Mouse (Mus musculus) forebrain, embryonic 11.5 days (tissue): Measurements from ENCODE around the gene Prkcb. TPM values are rescaled to one million over a fixed set of nuclear protein-coding genes. Genes with fewer than 3 reads are reported as not detected.

Source experiments
- ATAC-seq: fragments of 200-750 bp; cut with Nextera tagmentation; replicated peaks from 2 replicates; pipeline ENCODE4 v1.8.0; 2017; ENCODE audit warnings: moderate TSS enrichment; ENCODE audit not compliant: low FRiP score
- DNase-seq: peaks from one replicate; pipeline ENCODE4 v3.0.0-alpha.2; 2017; ENCODE audit warnings: low spot score
- H3K27ac ChIP-seq: fragments of 300-500 bp; sonication (generic); 2 replicates; pipeline ENCODE4 v1.5.1; 2014; ENCODE audit warnings: low read depth, low read length
- H3K27me3 ChIP-seq: fragments of 300-500 bp; sonication (generic); 2 replicates; pipeline ENCODE4 v1.6.1; 2014; ENCODE audit warnings: mild to moderate bottlenecking, low read length, mixed read lengths; ENCODE audit not compliant: control insufficient read depth, insufficient read depth
- H3K36me3 ChIP-seq: fragments of 300-500 bp; sonication (generic); 2 replicates; pipeline ENCODE4 v1.6.1; 2014; ENCODE audit warnings: mild to moderate bottlenecking, low read length, moderate library complexity, mixed read lengths; ENCODE audit not compliant: control insufficient read depth, insufficient read depth
- H3K4me1 ChIP-seq: fragments of 300-500 bp; sonication (generic); replicated peaks from 2 replicates; pipeline ENCODE4 v1.6.1; 2014; ENCODE audit warnings: low read length, mixed read lengths; ENCODE audit not compliant: control insufficient read depth, insufficient read depth
- H3K4me2 ChIP-seq: fragments of 300-500 bp; sonication (generic); 2 replicates; pipeline ENCODE4 v1.6.1; 2014; ENCODE audit warnings: low read depth, mild to moderate bottlenecking, low read length, moderate library complexity, mixed read lengths; ENCODE audit not compliant: severe bottlenecking
- H3K4me3 ChIP-seq: fragments of 300-500 bp; sonication (generic); 2 replicates; pipeline ENCODE4 v1.5.1; 2014; ENCODE audit warnings: low read depth, low read length
- H3K9ac ChIP-seq: fragments of 300-500 bp; sonication (generic); 2 replicates; pipeline ENCODE4 v1.6.1; 2014; ENCODE audit warnings: low read length
- H3K9me3 ChIP-seq: fragments of 300-500 bp; sonication (generic); 2 replicates; pipeline ENCODE4 v1.6.1; 2016; ENCODE audit warnings: low read length, mixed read lengths; ENCODE audit not compliant: control insufficient read depth
- WGBS: fragments of 180-500 bp; shearing (Covaris S2); extraction: QIAGEN DNeasy Blood & Tissue Kit; methylation state at CpG from one replicate; pipeline ENCODE4 v1.1.7; 2014; 5-methylcytosine and 5-hydroxymethylcytosine counted together
- polyA plus RNA-seq: library from polyadenylated mRNA; unstranded; fragments of >200 nt; fragmentation: Nextera tagmentation; extraction: Ambion mirVana; gene quantifications from 2 replicates; pipeline ENCODE4 v1.2.1, GENCODE M21; 2014

Prkcb gene
- polyA plus RNA-seq, 1 experiment from 2014 or later: 10.0 TPM

- DNase-seq (no peak), ATAC-seq (no peak)
- H3K27ac ChIP-seq: no peak overlapping the region
- H3K4me3 ChIP-seq: no peak overlapping the region
- H3K9ac ChIP-seq: no peak overlapping the region
- no peaks in the 10 kb centered on the region for H3K9me3 ChIP-seq
- H3K36me3 ChIP-seq: no peaks in the 10 kb centered on the region
- no peak overlapping the region for H3K4me2 ChIP-seq
- no peaks in the 10 kb centered on the region for H3K27me3 ChIP-seq
- WGBS: 81% methylated on average over 2 of the region's 2 CpGs
- no peaks in the 10 kb centered on the region for H3K4me1 ChIP-seq
Measured at GRCm38 (mm10) chr7:122339476-122339875, 50.9 kb downstream of the Prkcb start.

DNA sequence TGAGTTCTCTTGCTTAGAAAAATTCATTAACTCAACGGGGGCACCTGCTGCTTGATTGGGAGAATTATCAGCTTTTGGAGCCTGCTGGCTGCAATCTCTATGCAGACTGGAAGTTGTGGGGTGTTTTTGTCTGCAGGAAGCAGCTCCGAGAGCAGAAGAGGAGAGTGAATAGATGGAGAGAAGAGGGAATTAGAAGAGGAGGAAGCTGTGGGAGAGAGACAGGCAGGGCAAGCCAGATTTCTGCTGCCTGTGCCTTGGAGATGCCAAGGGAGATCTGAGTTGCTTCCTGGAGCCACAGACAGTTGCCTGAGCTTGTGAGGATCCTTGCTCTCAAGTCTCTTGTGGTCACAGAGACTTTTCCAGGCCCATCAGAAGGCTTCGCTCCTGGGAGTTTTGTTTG lies 53.3 kb downstream of the Prkcb start:
- H3K4me2 ChIP-seq: no peak overlapping the region
- no peaks in the 10 kb centered on the region for H3K36me3 ChIP-seq
- H3K4me3 ChIP-seq: no peak overlapping the region
- no peak for ATAC-seq
- H3K27me3 ChIP-seq: no peaks in the 10 kb centered on the region
- DNase-seq: no peak
- H3K9ac ChIP-seq: no peak overlapping the region
- 58% methylated on average over 3 of the region's 3 CpGs for WGBS
- no peaks in the 10 kb centered on the region for H3K9me3 ChIP-seq
- H3K27ac ChIP-seq: no peak overlapping the region
- no peaks in the 10 kb centered on the region for H3K4me1 ChIP-seq

DNA sequence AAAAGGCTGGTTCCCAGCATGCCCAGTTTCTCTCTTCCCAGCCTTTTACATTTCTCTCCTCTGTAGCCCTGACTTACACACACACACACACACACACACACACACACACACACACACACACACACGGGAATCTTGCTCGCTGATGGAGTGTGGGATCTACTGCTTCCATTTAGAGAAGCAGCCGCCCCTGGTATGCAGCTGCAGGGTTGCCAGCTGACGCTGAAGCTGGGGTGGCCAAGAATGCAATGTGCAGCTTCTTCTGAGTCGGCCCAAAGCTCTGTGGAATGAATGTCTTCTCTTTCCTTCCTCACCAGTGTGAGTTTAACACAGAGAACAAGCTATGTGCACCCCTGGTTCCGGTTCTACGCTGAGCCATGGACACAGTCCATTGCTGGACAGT lies 56.1 kb downstream of the Prkcb start:
- no peak overlapping the region for H3K9ac ChIP-seq
- WGBS: 78% methylated on average over 7 of the region's 7 CpGs

DNA sequence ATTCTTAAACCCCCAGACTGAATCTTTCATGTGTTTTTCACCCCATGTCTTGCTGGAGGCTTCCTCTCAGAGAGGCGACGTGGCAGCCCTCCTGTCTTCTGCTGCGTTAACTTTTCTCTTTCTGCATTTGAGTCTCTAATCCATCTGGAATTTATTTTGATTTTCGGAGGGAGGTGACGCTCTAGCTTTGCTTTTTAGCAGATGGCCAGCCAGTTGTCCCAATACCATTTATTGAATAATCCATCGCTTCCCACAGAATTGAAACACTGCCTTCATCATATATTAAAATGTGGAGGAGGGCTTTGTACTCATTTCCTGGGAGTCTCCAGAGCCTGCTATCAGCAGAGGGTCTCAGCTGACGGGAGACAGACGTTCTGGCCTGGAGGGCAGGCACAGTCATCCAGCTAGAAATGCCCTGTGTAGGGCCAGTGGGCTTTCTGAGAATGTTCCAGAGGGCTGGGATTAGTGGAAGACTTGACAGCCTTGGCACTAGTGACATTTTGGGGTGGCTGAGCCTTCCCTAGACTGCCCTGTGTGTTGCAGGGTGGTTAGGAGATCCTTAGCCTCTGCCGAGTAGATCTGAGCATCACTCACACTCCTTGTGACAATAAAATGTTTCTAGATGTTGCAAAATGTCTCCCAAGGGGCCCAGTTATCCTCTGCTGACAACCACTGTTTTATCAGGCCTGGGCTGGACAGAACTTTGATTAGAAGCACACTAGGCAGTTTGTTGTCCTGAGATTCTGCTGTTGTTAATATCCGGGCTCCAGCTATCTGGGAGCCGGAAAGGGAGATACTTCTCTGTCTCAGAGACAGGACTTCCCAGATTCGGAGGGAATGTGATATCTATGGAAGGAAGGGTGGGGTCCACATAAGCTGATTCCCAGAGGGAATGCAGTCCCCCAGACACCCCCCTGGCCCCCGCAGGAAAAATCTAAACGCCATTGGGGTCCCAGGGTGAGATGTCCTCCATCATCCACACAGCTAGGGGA lies 58.0 kb downstream of the Prkcb start:
- Histone ChIP-seq H3K36me3 (no peaks in the 10 kb centered on the region), H3K27ac (no peak overlapping the region), H3K4me2 (no peak overlapping the region), H3K4me1 (no peaks in the 10 kb centered on the region), H3K9me3 (no peaks in the 10 kb centered on the region), H3K4me3 (no peak overlapping the region), H3K27me3 (no peaks in the 10 kb centered on the region), H3K9ac (no peak overlapping the region)
- WGBS: 80% methylated on average over 14 of the region's 14 CpGs
- DNase-seq (no peak), ATAC-seq (no peak)

More for the DNA sequence above, 56.1 kb downstream of the Prkcb start:
- DNase-seq (no peak), ATAC-seq (no peak)
- H3K9me3 ChIP-seq: no peaks in the 10 kb centered on the region
- H3K4me2 ChIP-seq: no peak overlapping the region
- no peaks in the 10 kb centered on the region for H3K27me3 ChIP-seq
- H3K4me3 ChIP-seq: no peak overlapping the region
- no peaks in the 10 kb centered on the region for H3K36me3 ChIP-seq
- H3K4me1 ChIP-seq: no peaks in the 10 kb centered on the region
- H3K27ac ChIP-seq: no peak overlapping the region

GRCm38 (mm10) chr7:122347433-122347832 lies 58.9 kb downstream of the Prkcb start:
- Histone ChIP-seq H3K9me3 (no peaks in the 10 kb centered on the region), H3K9ac (no peak overlapping the region), H3K4me3 (no peak overlapping the region), H3K36me3 (no peaks in the 10 kb centered on the region), H3K27me3 (no peaks in the 10 kb centered on the region), H3K27ac (no peak overlapping the region), H3K4me1 (no peaks in the 10 kb centered on the region), H3K4me2 (no peak overlapping the region)
- DNase-seq (no peak), ATAC-seq (no peak)
- WGBS: 82% methylated on average over 3 of the region's 3 CpGs

- ATAC-seq (no peak), DNase-seq (no peak)
- Histone ChIP-seq H3K4me1 (no peaks in the 10 kb centered on the region), H3K9ac (no peak overlapping the region), H3K4me2 (no peak overlapping the region), H3K27ac (no peak overlapping the region), H3K4me3 (no peak overlapping the region), H3K27me3 (no peaks in the 10 kb centered on the region), H3K9me3 (no peaks in the 10 kb centered on the region), H3K36me3 (no peaks in the 10 kb centered on the region)
- 86% methylated on average over 5 of the region's 5 CpGs for WGBS
Measured at GRCm38 (mm10) chr7:122349961-122350360, 61.4 kb downstream of the Prkcb start.

- Histone ChIP-seq H3K27ac (no peak overlapping the region), H3K4me3 (no peak overlapping the region), H3K27me3 (no peaks in the 10 kb centered on the region), H3K36me3 (no peaks in the 10 kb centered on the region), H3K9me3 (no peaks in the 10 kb centered on the region), H3K4me1 (no peaks in the 10 kb centered on the region), H3K9ac (no peak overlapping the region), H3K4me2 (no peak overlapping the region)
- ATAC-seq (no peak), DNase-seq (no peak)
- 86% methylated on average over 2 of the region's 2 CpGs for WGBS
Measured at GRCm38 (mm10) chr7:122350741-122351140, 62.2 kb downstream of the Prkcb start.

DNA sequence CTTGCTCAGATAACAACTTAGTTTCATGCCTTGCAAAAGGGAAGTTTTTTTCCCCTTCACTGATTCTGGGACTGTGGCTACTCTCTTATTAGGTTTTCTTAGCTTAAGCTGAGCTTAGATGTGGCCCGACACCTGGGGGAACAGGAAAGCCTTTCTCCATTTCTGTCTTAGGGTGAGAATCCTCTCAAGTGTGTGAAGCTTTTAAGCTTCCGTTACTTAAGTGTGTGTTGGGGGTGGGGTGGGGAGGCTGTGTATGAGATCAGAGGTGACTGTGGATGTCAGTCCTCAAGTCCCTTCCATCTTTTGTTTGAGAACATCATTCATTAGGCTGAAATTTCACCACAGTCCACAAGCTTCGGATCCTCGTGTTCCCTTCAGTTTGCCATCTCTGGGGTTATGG lies 63.3 kb downstream of the Prkcb start:
- ATAC-seq: no peak
- no peak overlapping the region for H3K27ac ChIP-seq
- no peaks in the 10 kb centered on the region for H3K9me3 ChIP-seq
- no peaks in the 10 kb centered on the region for H3K27me3 ChIP-seq
- WGBS: 78% methylated on average over 4 of the region's 4 CpGs
- no peaks in the 10 kb centered on the region for H3K36me3 ChIP-seq
- no peaks in the 10 kb centered on the region for H3K4me1 ChIP-seq
- DNase-seq: no peak
- no peak overlapping the region for H3K9ac ChIP-seq
- H3K4me2 ChIP-seq: no peak overlapping the region
- H3K4me3 ChIP-seq: no peak overlapping the region
